Mouse (Mus musculus) fat pad, adult 2 months (tissue): ENCODE data around the gene Olfr1260.

ENCODE experiments used
- DNase-seq: peaks from one replicate; pipeline ENCODE4 v3.0.0-alpha.2; 2011; ENCODE audit warnings: low read depth, low spot score; ENCODE audit errors: extremely low read depth

Gene Olfr1260

GRCm38 (mm10) chr2:89974184-89974583 lies at the start of gene Olfr1260:
Olfr1260 (plus strand) TSS chr2:89974340.
- DNase-seq = no peak

DNA sequence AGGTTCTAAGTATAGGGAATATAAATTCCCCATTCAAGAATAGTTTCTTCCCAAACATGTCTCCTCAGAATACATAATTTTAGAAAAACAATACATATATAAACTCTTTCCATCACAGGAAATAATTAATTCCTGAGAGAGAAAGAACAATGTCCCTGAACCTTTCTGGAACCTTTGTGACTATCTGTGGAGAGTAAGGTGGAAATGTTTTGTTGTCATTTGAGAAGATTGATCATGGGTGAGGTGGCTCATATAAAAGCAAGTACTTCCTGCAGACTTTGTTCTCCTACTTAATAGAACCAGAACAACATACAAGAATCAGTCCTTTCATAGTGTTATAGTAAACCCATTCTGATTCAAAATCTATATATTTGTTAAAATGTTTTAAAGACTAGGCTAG lies 47.1 kb upstream of the Olfr1260 start, which contains the start of gene Olfr1258:
TSS of gene Olfr1258 (plus strand) at position 301 of the 400 bp plus-strand sequence.
- DNase-seq = no peak

DNA sequence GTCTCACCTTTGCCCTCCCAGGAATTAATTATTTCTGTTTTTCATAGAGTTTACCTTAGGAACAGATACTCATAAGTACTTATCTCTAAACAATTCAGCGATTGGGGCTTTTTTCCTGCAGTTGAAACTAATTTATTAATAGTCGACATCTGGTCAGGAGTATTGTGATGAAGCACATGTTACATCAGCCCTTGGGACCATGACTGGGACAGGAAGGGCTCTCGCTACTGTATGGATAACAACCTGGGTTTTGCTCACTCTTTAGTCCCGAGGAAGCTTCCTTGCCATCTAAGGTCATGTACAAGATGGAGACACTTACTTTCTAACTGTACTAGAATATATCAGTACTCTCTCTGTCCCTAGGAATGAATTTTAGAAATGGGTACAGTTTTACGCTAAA lies 25.6 kb upstream of the Olfr1260 start, which contains the start of gene Olfr1259:
TSS of gene Olfr1259 (minus strand) at position 101 of the 400 bp plus-strand sequence.
- DNase-seq = no peak

DNA sequence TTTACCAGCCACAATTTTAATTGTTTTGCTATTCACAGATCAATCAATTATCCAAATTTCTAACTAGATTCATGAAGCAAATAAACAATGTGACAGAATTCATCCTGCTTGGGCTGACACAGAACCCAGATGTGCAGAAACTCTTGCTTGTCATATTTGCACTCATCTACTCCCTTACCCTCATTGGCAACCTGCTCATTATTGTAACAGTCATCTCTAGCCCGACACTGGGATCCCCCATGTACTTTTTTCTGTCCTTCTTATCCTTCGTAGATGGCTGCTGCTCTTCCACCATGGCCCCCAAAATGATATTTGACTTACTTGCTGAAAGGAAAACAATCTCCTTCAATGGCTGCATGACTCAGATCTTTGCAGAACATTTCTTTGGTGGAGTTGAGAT lies 3.6 kb downstream of the Olfr1260 start:
- no peak for DNase-seq

DNA sequence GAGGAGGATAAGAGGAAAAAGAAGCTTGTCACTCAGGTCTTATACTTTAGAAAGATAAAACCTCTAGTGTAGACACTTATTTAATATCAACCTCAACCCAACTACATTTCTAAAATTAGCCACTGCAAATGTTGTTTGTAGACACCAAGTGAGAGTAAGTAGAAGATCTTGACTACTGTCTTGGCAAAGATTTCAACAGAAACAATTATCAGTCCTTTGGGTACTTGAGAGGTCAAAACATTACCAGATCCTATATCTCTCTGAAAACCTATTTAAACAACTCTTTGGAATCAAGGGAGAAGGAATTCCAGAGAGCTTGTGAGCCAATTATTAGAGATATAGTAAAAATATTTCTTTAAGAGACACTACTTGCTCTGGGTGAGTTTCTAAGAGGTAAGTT lies 16.8 kb downstream of the Olfr1260 start, which contains the start of gene Olfr1261:
TSS of gene Olfr1261 (plus strand) at position 301 of the 400 bp plus-strand sequence.
- DNase-seq = no peak

GRCm38 (mm10) chr2:89999845-90000244 lies 25.7 kb downstream of the Olfr1260 start, which contains the start of gene Olfr1262:
Olfr1262 (plus strand) TSS chr2:90000145.
- no peak for DNase-seq

- DNase-seq = no peak
These were observed 37.7 kb downstream of the Olfr1260 start, which contains the start of gene Olfr1263 for GRCm38 (mm10) chr2:90011831-90012230. Olfr1263 (plus strand) TSS chr2:90012131.

DNA sequence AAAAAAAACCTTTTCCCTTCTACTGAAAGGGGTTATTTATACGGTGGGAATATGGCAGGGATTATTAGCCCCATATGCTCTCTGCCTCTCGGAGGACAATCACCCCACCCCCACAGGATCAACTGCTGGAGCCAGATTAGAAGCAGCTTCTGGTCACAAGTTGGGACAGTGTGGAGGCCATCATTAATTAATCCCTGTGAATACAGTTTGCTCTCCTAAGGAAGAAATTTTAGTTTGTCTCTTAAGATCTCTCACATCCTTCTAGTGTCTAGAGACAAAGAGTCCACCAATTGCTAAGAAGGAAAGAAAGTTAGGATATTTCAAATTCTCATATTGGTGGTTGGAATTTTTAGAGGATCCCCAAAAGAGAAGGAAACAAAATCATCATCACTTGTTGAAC lies 51.3 kb downstream of the Olfr1260 start, which contains the start of gene Olfr1264:
TSS of gene Olfr1264 (minus strand) at position 101 of the 400 bp plus-strand sequence.
- DNase-seq = no peak
